Mouse (Mus musculus): ENCODE results near the gene Cipc.

Gene Cipc

GRCm38 (mm10) chr12:87002815-87003214 lies 56.0 kb downstream of the Cipc start:
- in situ Hi-C loops (cut with MboI; ENCODE audit: low pct_unique_long_range_greater_than_20kb in 1 of 2, low sequenced_read_pairs in 2 of 2, unreplicated experiment in 1 of 2) = no loop called here

GRCm38 (mm10) chr12:87003606-87004005 lies 56.8 kb downstream of the Cipc start:
- in situ Hi-C loops (cut with MboI; ENCODE audit: low pct_unique_long_range_greater_than_20kb in 1 of 2, low sequenced_read_pairs in 2 of 2, unreplicated experiment in 1 of 2) = no loop called here

- in situ Hi-C loops (cut with MboI; ENCODE audit: low pct_unique_long_range_greater_than_20kb in 1 of 2, low sequenced_read_pairs in 2 of 2, unreplicated experiment in 1 of 2) = no loop called here
Measured at GRCm38 (mm10) chr12:87004596-87004995, 57.8 kb downstream of the Cipc start.
